Mouse (Mus musculus) embryonic stem cell, embryonic (primary cell): ENCODE measurements around the gene Cd37.

ENCODE experiments used
- CTCF ChIA-PET, 4 experiments: fragments of 300-600 bp in 2 of 4; fragments of 350-600 bp in 2 of 4; sonication (Branson Sonifier 250); formaldehyde crosslinking; loops; one replicate each; lab custom pipeline; 2022; ENCODE audit warnings: inconsistent platforms in 2 of 4; lab: Charles Lee
- POLR2A ChIA-PET, 4 experiments: fragments of 300-600 bp in 2 of 4; fragments of 350-600 bp in 2 of 4; sonication (Branson Sonifier 250); formaldehyde crosslinking; loops; one replicate each; lab custom pipeline; 2022; ENCODE audit warnings: antibody characterized with exemption in 4 of 4, inconsistent platforms in 1 of 4; lab: Charles Lee

Gene Cd37

GRCm38 (mm10) chr7:45240633-45241388 lies 1.9 kb upstream of the Cd37 start, which contains the start of gene Slc6a16:
Gene Slc6a16, plus strand, starts transcription at chr7:45241085.
- POLR2A ChIA-PET = interaction anchor here in 3 of 4 experiments (0.6 to 4.0 kb wide), 25 partner anchors 10 to 422 kb away, joined by 3 to 27 read pairs (median 3); partner anchors contain the start of genes Aldh16a1 (in 2 of the 3), Gys1 (in 2 of the 3), Ftl1 (in 1 of the 3) and Tead2 (in 1 of the 3)
- CTCF ChIA-PET = interaction anchor here in 3 of 4 experiments (0.6 to 1.8 kb wide), 7 partner anchors 25 to 194 kb away, joined by 3 to 7 read pairs (median 3); partner anchors contain the start of genes Gys1 (in 1 of the 3) and Tead2 (in 1 of the 3)

- POLR2A ChIA-PET = interaction anchor here in 3 of 4 experiments (0.5 to 4.0 kb wide), 18 partner anchors 9 to 1335 kb away, joined by 3 to 27 read pairs (median 4); partner anchors contain the start of genes Aldh16a1 (in 2 of the 3) and Ftl1 (in 1 of the 3)
Observed at GRCm38 (mm10) chr7:45240109-45240508, 1.2 kb upstream of the Cd37 start.

GRCm38 (mm10) chr7:45237747-45238699 lies 892 bp downstream of the Cd37 start:
- POLR2A ChIA-PET = interaction anchor here (0.5 to 4.0 kb wide), 22 partner anchors 9 to 251 kb away, joined by 3 to 24 read pairs (median 4); partner anchors contain the start of genes Ccdc155 (in 1 of the 4), Prmt1 (in 1 of the 4) and Tead2 (in 1 of the 4)
- CTCF ChIA-PET = interaction anchor here in 3 of 4 experiments (0.5 to 1.4 kb wide), 5 partner anchors 65 to 249 kb away, joined by 3 to 6 read pairs (median 3); no protein-coding TSS in a partner anchor

More at GRCm38 (mm10) chr7:45240109-45240508, 1.2 kb upstream of the Cd37 start:
- CTCF ChIA-PET = interaction anchor here (0.6 to 1.8 kb wide), 7 partner anchors 60 to 1045 kb away, joined by 3 to 10 read pairs (median 5); no protein-coding TSS in a partner anchor

GRCm38 (mm10) chr7:45235656-45236180 lies 3.2 kb downstream of the Cd37 start:
- CTCF ChIA-PET = interaction anchor here in 3 of 4 experiments (0.6 to 2.7 kb wide), 15 partner anchors 28 to 360 kb away, joined by 3 to 8 read pairs (median 3); partner anchors contain the start of gene Ccdc155 (in 1 of the 3)

GRCm38 (mm10) chr7:45234922-45235571 lies 3.9 kb downstream of the Cd37 start:
- POLR2A ChIA-PET = interaction anchor here (0.5 to 3.7 kb wide), 58 partner anchors 8 to 527 kb away, joined by 3 to 21 read pairs (median 4); partner anchors contain the start of genes Tead2 (in 3 of the 4), Ccdc155 (in 2 of the 4), Rras (in 2 of the 4) and Aldh16a1 (in 1 of the 4)
- CTCF ChIA-PET = interaction anchor here in 3 of 4 experiments (0.6 to 2.7 kb wide), 15 partner anchors 19 to 480 kb away, joined by 3 to 8 read pairs (median 3); partner anchors contain the start of genes Ccdc155 (in 1 of the 3) and Tead2 (in 1 of the 3)

More at GRCm38 (mm10) chr7:45235656-45236180, 3.2 kb downstream of the Cd37 start:
- POLR2A ChIA-PET = interaction anchor here in 3 of 4 experiments (0.5 to 3.7 kb wide), 56 partner anchors 8 to 527 kb away, joined by 3 to 21 read pairs (median 4); partner anchors contain the start of genes Tead2 (in 3 of the 3), Rras (in 2 of the 3), Aldh16a1 (in 1 of the 3) and Ccdc155 (in 1 of the 3)

GRCm38 (mm10) chr7:45234333-45234841 lies 4.5 kb downstream of the Cd37 start:
- ChIA-PET POLR2A (interaction anchor here (0.6 to 3.7 kb wide), 39 partner anchors 7 to 486 kb away, joined by 3 to 21 read pairs (median 4); partner anchors contain the start of genes Tead2 (in 3 of the 4), Ccdc155 (in 2 of the 4), Aldh16a1 (in 1 of the 4) and Fcgrt (in 1 of the 4)), CTCF (interaction anchor here in 3 of 4 experiments (0.6 to 2.7 kb wide), 7 partner anchors 19 to 480 kb away, joined by 3 to 8 read pairs (median 4); partner anchors contain the start of gene Tead2 (in 1 of the 3))

DNA sequence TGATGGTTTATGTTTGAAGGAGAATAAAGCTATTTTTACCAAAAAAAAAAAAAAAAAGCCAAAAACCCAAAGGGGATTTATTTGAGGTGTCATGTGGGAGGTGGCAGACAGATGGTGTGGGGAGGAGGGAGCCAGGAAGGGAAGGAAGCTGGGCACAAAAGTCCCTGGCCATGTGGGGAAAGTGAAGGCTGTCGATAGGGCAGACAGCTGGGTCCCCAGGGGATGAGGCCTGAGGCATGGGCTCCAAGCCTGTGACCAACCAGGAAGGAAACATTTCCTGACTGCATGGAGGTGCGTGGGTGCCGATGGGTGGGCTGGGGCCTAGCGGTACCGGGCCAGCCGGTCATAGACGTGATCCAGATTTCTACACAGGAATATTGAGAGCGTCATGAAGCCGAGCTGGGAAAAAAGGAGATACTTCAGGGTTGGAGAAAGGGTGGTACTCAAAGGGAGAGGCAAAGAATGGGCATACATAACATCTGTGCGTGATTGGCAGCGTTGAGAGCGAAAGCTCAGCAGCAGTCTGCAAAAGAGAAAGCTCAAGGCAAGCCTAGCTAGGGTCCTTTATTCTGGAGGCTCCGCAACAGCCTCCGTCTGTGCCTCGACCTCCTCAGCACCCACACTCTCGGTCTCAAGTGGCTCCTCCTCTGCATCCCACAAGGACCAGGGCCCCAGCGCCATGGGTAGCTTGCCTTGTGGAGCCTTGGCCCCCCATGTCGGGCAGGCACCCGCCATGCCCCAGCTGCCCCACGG lies 5.2 kb downstream of the Cd37 start:
- CTCF ChIA-PET = interaction anchor here in 2 of 4 experiments (0.7 to 2.7 kb wide), 6 partner anchors 18 to 171 kb away, joined by 3 to 8 read pairs (median 4); partner anchors contain the start of gene Tead2 (in 1 of the 2)
- POLR2A ChIA-PET = interaction anchor here (0.5 to 3.7 kb wide), 31 partner anchors 8 to 766 kb away, joined by 3 to 21 read pairs (median 4); partner anchors contain the start of genes Tead2 (in 3 of the 4), Aldh16a1 (in 2 of the 4), Pih1d1 (in 2 of the 4) and Ccdc155 (in 1 of the 4)

GRCm38 (mm10) chr7:45232716-45233465 lies 6.0 kb downstream of the Cd37 start:
- ChIA-PET CTCF (interaction anchor here in 3 of 4 experiments (0.5 to 1.2 kb wide), 5 partner anchors 14 to 108 kb away, joined by 3 to 4 read pairs (median 3); partner anchors contain the start of gene Tead2 (in 1 of the 3)), POLR2A (interaction anchor here (0.7 to 4.6 kb wide), 14 partner anchors 8 to 765 kb away, joined by 3 to 27 read pairs (median 4); partner anchors contain the start of genes Aldh16a1 (in 2 of the 4), Pih1d1 (in 2 of the 4), Tead2 (in 2 of the 4) and Josd2 (in 1 of the 4))

DNA sequence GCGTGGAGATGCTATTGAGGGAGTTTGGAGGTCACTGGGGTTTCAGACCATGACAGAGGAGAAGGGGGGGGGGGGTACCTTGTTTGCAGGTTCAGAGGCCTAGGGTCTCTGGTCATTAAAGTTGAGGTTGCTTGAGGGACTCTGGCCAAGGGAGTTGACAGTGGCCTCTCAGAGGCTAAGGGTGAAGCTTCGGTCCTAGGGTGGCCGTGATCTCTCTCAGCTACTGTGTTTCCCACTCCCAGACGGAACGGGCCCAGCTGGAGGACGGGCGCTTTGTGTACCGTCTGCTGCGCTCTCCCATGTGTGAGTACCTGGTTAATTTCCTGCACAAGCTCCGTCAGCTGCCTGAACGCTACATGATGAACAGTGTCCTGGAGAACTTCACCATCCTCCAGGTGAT lies 7.0 kb downstream of the Cd37 start:
- CTCF ChIA-PET = interaction anchor here in 2 of 4 experiments (0.6 to 1.2 kb wide), 4 partner anchors 47 to 357 kb away, joined by 3 to 4 read pairs (median 3); no protein-coding TSS in a partner anchor
- POLR2A ChIA-PET = interaction anchor here (0.6 to 4.6 kb wide), 14 partner anchors 9 to 357 kb away, joined by 3 to 27 read pairs (median 4); partner anchors contain the start of genes Slc6a16 (in 2 of the 4), Ftl1 (in 1 of the 4), Slc17a7 (in 1 of the 4) and Tead2 (in 1 of the 4)

GRCm38 (mm10) chr7:45231192-45231591 lies 7.7 kb downstream of the Cd37 start:
- CTCF ChIA-PET = interaction anchor here (0.6 to 1.2 kb wide), 8 partner anchors 27 to 385 kb away, joined by 3 to 4 read pairs (median 4); no protein-coding TSS in a partner anchor
- POLR2A ChIA-PET = interaction anchor here (0.6 to 4.6 kb wide), 32 partner anchors 9 to 398 kb away, joined by 3 to 27 read pairs (median 4); partner anchors contain the start of genes Slc6a16 (in 3 of the 4), Tead2 (in 2 of the 4), Aldh16a1 (in 1 of the 4) and Ftl1 (in 1 of the 4)

- CTCF ChIA-PET = interaction anchor here in 3 of 4 experiments (0.5 to 2.3 kb wide), 16 partner anchors 22 to 357 kb away, joined by 3 to 9 read pairs (median 3); partner anchors contain the start of genes Ccdc155 (in 2 of the 3), Aldh16a1 (in 1 of the 3), Flt3l (in 1 of the 3) and Gm45713 (in 1 of the 3)
- POLR2A ChIA-PET = interaction anchor here (0.6 to 4.6 kb wide), 58 partner anchors 9 to 1636 kb away, joined by 3 to 29 read pairs (median 4); partner anchors contain the start of genes Tead2 (in 4 of the 4), Cd37 (in 3 of the 4), Aldh16a1 (in 2 of the 4) and Ccdc155 (in 2 of the 4)
Observed at GRCm38 (mm10) chr7:45229459-45230203, 9.3 kb downstream of the Cd37 start.

GRCm38 (mm10) chr7:45229046-45229445 lies 9.9 kb downstream of the Cd37 start:
- POLR2A ChIA-PET = interaction anchor here (0.6 to 4.6 kb wide), 53 partner anchors 9 to 739 kb away, joined by 3 to 29 read pairs (median 4); partner anchors contain the start of genes Tead2 (in 4 of the 4), Cd37 (in 3 of the 4), Aldh16a1 (in 2 of the 4) and Ccdc155 (in 2 of the 4)
- CTCF ChIA-PET = interaction anchor here in 3 of 4 experiments (0.5 to 2.3 kb wide), 16 partner anchors 21 to 357 kb away, joined by 3 to 9 read pairs (median 3); partner anchors contain the start of genes Aldh16a1 (in 1 of the 3), Ccdc155 (in 1 of the 3), Flt3l (in 1 of the 3) and Gm45713 (in 1 of the 3)
